Mouse (Mus musculus) embryonic facial prominence, embryonic 10.5 days (tissue): Measurements from ENCODE around the gene Gm12394. TPM values are rescaled to one million over a fixed set of nuclear protein-coding genes. Genes with fewer than 3 reads are reported as not detected.
A peak's percentile ranks its signal among the peaks of the same experiment; 100 is the strongest.
"Not testable (repeated sequence)": the region's sequence is repeated elsewhere in the genome, so short reads cannot be mapped to it uniquely, and the experiment has no call there.

ENCODE experiments used
- DNase-seq: peaks from one replicate; pipeline ENCODE4 v3.0.0-alpha.2; 2017; ENCODE audit warnings: low spot score
- H3K27ac ChIP-seq: fragments of 300-500 bp; sonication (generic); replicated peaks from 2 replicates; pipeline ENCODE4 v1.5.1; 2016; ENCODE audit warnings: mild to moderate bottlenecking
- H3K27me3 ChIP-seq: fragments of 300-500 bp; sonication (generic); replicated peaks from 2 replicates; pipeline ENCODE4 v1.6.1; 2016; ENCODE audit warnings: low read depth, mild to moderate bottlenecking; ENCODE audit not compliant: poor library complexity, severe bottlenecking
- H3K36me3 ChIP-seq: fragments of 300-500 bp; sonication (generic); replicated peaks from 2 replicates; pipeline ENCODE4 v1.6.1; 2016; ENCODE audit warnings: mild to moderate bottlenecking, moderate library complexity
- H3K4me1 ChIP-seq: fragments of 300-500 bp; sonication (generic); 2 replicates; pipeline ENCODE4 v1.6.1; 2016
- H3K4me3 ChIP-seq: fragments of 300-500 bp; sonication (generic); 2 replicates; pipeline ENCODE4 v1.5.1; 2016; ENCODE audit warnings: mild to moderate bottlenecking, moderate library complexity
- H3K9me3 ChIP-seq: fragments of 300-500 bp; sonication (generic); 2 replicates; pipeline ENCODE4 v1.6.1; 2016; ENCODE audit warnings: mild to moderate bottlenecking
- WGBS: fragments of 180-500 bp; shearing (Covaris S2); methylation state at CpG from one replicate; pipeline ENCODE4 v1.1.7; 2016; 5-methylcytosine and 5-hydroxymethylcytosine counted together
- polyA plus RNA-seq: library from polyadenylated mRNA; unstranded; fragments of >200 nt; fragmentation: Nextera tagmentation; extraction: Ambion mirVana; gene quantifications from 2 replicates; pipeline ENCODE4 v1.2.1, GENCODE M21; 2016

Gene Gm12394
- 0.20 TPM in 1 of 2 replicates, not detected in the other for polyA plus RNA-seq

GRCm38 (mm10) chr4:42856671-42857070, at the start of gene Gm12394:
TSS of gene Gm12394 (minus strand) at chr4:42856771.
- H3K4me3 ChIP-seq, H3K27ac ChIP-seq, H3K9me3 ChIP-seq, H3K27me3 ChIP-seq, H3K4me1 ChIP-seq, DNase-seq, H3K36me3 ChIP-seq: not testable (repeated sequence)
- 79% methylated on average over 1 of the region's 1 CpGs for WGBS

GRCm38 (mm10) chr4:42904966-42905365, 48.4 kb upstream of the Gm12394 start:
- DNase-seq: no peak
- Histone ChIP-seq H3K27me3 (no peaks in the 10 kb centered on the region), H3K9me3 (no peaks in the 10 kb centered on the region), H3K4me3 (no peak overlapping the region), H3K36me3 (no peaks in the 10 kb centered on the region), H3K4me1 (no peaks in the 10 kb centered on the region), H3K27ac (no peak overlapping the region)
- 74% methylated on average over 6 of the region's 6 CpGs for WGBS

GRCm38 (mm10) chr4:42904523-42904922, 48.0 kb upstream of the Gm12394 start:
- no peak overlapping the region for H3K27ac ChIP-seq
- no peaks in the 10 kb centered on the region for H3K4me1 ChIP-seq
- H3K27me3 ChIP-seq: no peaks in the 10 kb centered on the region
- no peak overlapping the region for H3K4me3 ChIP-seq
- no peaks in the 10 kb centered on the region for H3K36me3 ChIP-seq
- no peak for DNase-seq
- 88% methylated on average over 3 of the region's 3 CpGs for WGBS
- no peaks in the 10 kb centered on the region for H3K9me3 ChIP-seq

GRCm38 (mm10) chr4:42903942-42904341, 47.4 kb upstream of the Gm12394 start:
- Histone ChIP-seq H3K4me3 (no peak overlapping the region), H3K9me3 (no peaks in the 10 kb centered on the region), H3K36me3 (no peaks in the 10 kb centered on the region), H3K4me1 (no peaks in the 10 kb centered on the region), H3K27ac (no peak overlapping the region), H3K27me3 (no peaks in the 10 kb centered on the region)
- no peak for DNase-seq
- WGBS: 89% methylated on average over 1 of the region's 1 CpGs

GRCm38 (mm10) chr4:42902730-42903129, 46.2 kb upstream of the Gm12394 start:
- no peaks in the 10 kb centered on the region; the same call in 1 of the 2 replicates for H3K27me3 ChIP-seq
- H3K9me3 ChIP-seq: no peaks in the 10 kb centered on the region
- no peak for DNase-seq
- H3K4me1 ChIP-seq: peaks cover 7% of the 10 kb centered on the region
- WGBS: 90% methylated on average over 5 of the region's 5 CpGs
- no peaks in the 10 kb centered on the region for H3K36me3 ChIP-seq
- H3K27ac ChIP-seq: no peak overlapping the region
- no peak overlapping the region for H3K4me3 ChIP-seq

- Histone ChIP-seq H3K4me3 (no peak overlapping the region), H3K27ac (no peak overlapping the region), H3K9me3 (no peaks in the 10 kb centered on the region), H3K4me1 (peaks cover 7% of the 10 kb centered on the region), H3K27me3 (no peaks in the 10 kb centered on the region; the same call in 1 of the 2 replicates), H3K36me3 (no peaks in the 10 kb centered on the region)
- 61% methylated on average over 9 of the region's 9 CpGs for WGBS
- DNase-seq: peak; percentile 33
Observed at GRCm38 (mm10) chr4:42902174-42902573, 45.6 kb upstream of the Gm12394 start.

- H3K9me3 ChIP-seq: no peaks in the 10 kb centered on the region
Observed at GRCm38 (mm10) chr4:42900878-42901277, 44.3 kb upstream of the Gm12394 start.

GRCm38 (mm10) chr4:42898914-42899313, 42.3 kb upstream of the Gm12394 start:
- Histone ChIP-seq H3K9me3 (no peaks in the 10 kb centered on the region), H3K4me1 (peaks cover 7% of the 10 kb centered on the region)
- 44% methylated on average over 3 of the region's 3 CpGs for WGBS

More at GRCm38 (mm10) chr4:42900878-42901277, 44.3 kb upstream of the Gm12394 start:
- no peak overlapping the region for H3K27ac ChIP-seq
- DNase-seq: no peak
- H3K4me1 ChIP-seq: peaks cover 7% of the 10 kb centered on the region
- WGBS: 77% methylated on average over 5 of the region's 5 CpGs
- no peaks in the 10 kb centered on the region for H3K36me3 ChIP-seq
- H3K27me3 ChIP-seq: no peaks in the 10 kb centered on the region; the same call in 1 of the 2 replicates
- H3K4me3 ChIP-seq: no peak overlapping the region

GRCm38 (mm10) chr4:42895118-42895517, 38.5 kb upstream of the Gm12394 start:
- Histone ChIP-seq H3K4me1 (peaks cover 7% of the 10 kb centered on the region), H3K27me3 (no peaks in the 10 kb centered on the region; the same call in 1 of the 2 replicates), H3K36me3 (no peaks in the 10 kb centered on the region), H3K9me3 (no peaks in the 10 kb centered on the region), H3K4me3 (no peak overlapping the region), H3K27ac (no peak overlapping the region)
- no peak for DNase-seq
- WGBS: 74% methylated on average over 7 of the region's 7 CpGs

More at GRCm38 (mm10) chr4:42898914-42899313, 42.3 kb upstream of the Gm12394 start:
- no peak for DNase-seq
- H3K27ac ChIP-seq: no peak overlapping the region
- no peaks in the 10 kb centered on the region; the same call in 1 of the 2 replicates for H3K27me3 ChIP-seq
- H3K36me3 ChIP-seq: no peaks in the 10 kb centered on the region
- no peak overlapping the region for H3K4me3 ChIP-seq

- Histone ChIP-seq H3K36me3 (no peaks in the 10 kb centered on the region), H3K4me3 (no peak overlapping the region), H3K27ac (no peak overlapping the region), H3K27me3 (no peaks in the 10 kb centered on the region), H3K4me1 (no peaks in the 10 kb centered on the region), H3K9me3 (no peaks in the 10 kb centered on the region)
- 64% methylated on average over 7 of the region's 7 CpGs for WGBS
- DNase-seq: peak; percentile 2
Observed at GRCm38 (mm10) chr4:42891176-42891575, 34.6 kb upstream of the Gm12394 start.

GRCm38 (mm10) chr4:42888806-42889205, 32.2 kb upstream of the Gm12394 start:
- no peak overlapping the region for H3K27ac ChIP-seq
- H3K9me3 ChIP-seq: no peaks in the 10 kb centered on the region
- no peak overlapping the region for H3K4me3 ChIP-seq
- 90% methylated on average over 6 of the region's 6 CpGs for WGBS
- H3K4me1 ChIP-seq: no peaks in the 10 kb centered on the region
- no peaks in the 10 kb centered on the region for H3K36me3 ChIP-seq
- DNase-seq: no peak
- no peaks in the 10 kb centered on the region for H3K27me3 ChIP-seq

GRCm38 (mm10) chr4:42886926-42887325, 30.4 kb upstream of the Gm12394 start:
- Histone ChIP-seq H3K36me3 (no peaks in the 10 kb centered on the region), H3K9me3 (no peaks in the 10 kb centered on the region), H3K27ac (no peak overlapping the region), H3K27me3 (no peaks in the 10 kb centered on the region), H3K4me1 (no peaks in the 10 kb centered on the region), H3K4me3 (no peak overlapping the region)
- WGBS: 89% methylated on average over 6 of the region's 6 CpGs
- DNase-seq: peak; percentile 0

GRCm38 (mm10) chr4:42880677-42880948, 24.0 kb upstream of the Gm12394 start:
- 55% methylated on average over 1 of the region's 1 CpGs for WGBS
- H3K4me1 ChIP-seq: no peaks in the 10 kb centered on the region
- DNase-seq: no peak

More at GRCm38 (mm10) chr4:42880677-42880948, 24.0 kb upstream of the Gm12394 start:
- no peak overlapping the region for H3K4me3 ChIP-seq
- H3K27me3 ChIP-seq: 0 out of 2 replicates have a peak, but pooled peaks cover 4% of the 10 kb centered on the region
- no peak overlapping the region for H3K27ac ChIP-seq
- H3K36me3 ChIP-seq: no peaks in the 10 kb centered on the region
- no peaks in the 10 kb centered on the region for H3K9me3 ChIP-seq
